Mouse (Mus musculus) neural tube, embryonic 12.5 days (tissue): ENCODE measurements at regions not wholly inside any gene's neighbourhood (a gene's known extent, or its start where the extent isn't known, plus 50 kb on each side); places are given as distances from the start of the nearest gene placed in this dataset.

ENCODE experiments used
- ATAC-seq: fragments of 200-750 bp; cut with Nextera tagmentation; 2 replicates; pipeline ENCODE4 v1.8.0; 2017; ENCODE audit warnings: low read depth, mild to moderate bottlenecking, moderate TSS enrichment, moderate library complexity; ENCODE audit not compliant: low FRiP score
- H3K27ac ChIP-seq: fragments of 300-500 bp; sonication (generic); 2 replicates; pipeline ENCODE4 v1.5.1; 2016
- H3K27me3 ChIP-seq: fragments of 300-500 bp; sonication (generic); replicated peaks from 2 replicates; pipeline ENCODE4 v1.6.1; 2016; ENCODE audit warnings: mild to moderate bottlenecking
- H3K36me3 ChIP-seq: fragments of 300-500 bp; sonication (generic); 2 replicates; pipeline ENCODE4 v1.6.1; 2016; ENCODE audit warnings: mild to moderate bottlenecking
- H3K4me1 ChIP-seq: fragments of 300-500 bp; sonication (generic); 2 replicates; pipeline ENCODE4 v1.6.1; 2016
- H3K4me2 ChIP-seq: fragments of 300-500 bp; sonication (generic); replicated peaks from 2 replicates; pipeline ENCODE4 v1.6.1; 2016; ENCODE audit warnings: mild to moderate bottlenecking
- H3K4me3 ChIP-seq: fragments of 300-500 bp; sonication (generic); 2 replicates; pipeline ENCODE4 v1.5.1; 2016
- H3K9ac ChIP-seq: fragments of 300-500 bp; sonication (generic); 2 replicates; pipeline ENCODE4 v1.6.1; 2016; ENCODE audit warnings: mild to moderate bottlenecking
- H3K9me3 ChIP-seq: fragments of 300-500 bp; sonication (generic); 2 replicates; pipeline ENCODE4 v1.6.1; 2016; ENCODE audit warnings: mild to moderate bottlenecking
- WGBS: fragments of 180-500 bp; shearing (Covaris S2); methylation state at CpG from one replicate; pipeline ENCODE4 v1.1.7; 2016; 5-methylcytosine and 5-hydroxymethylcytosine counted together

- Histone ChIP-seq H3K9me3 (0 out of 2 replicates have a peak, but pooled peaks cover 3% of the 10 kb centered on the region), H3K4me3 (no peak overlapping the region), H3K36me3 (no peaks in the 10 kb centered on the region), H3K4me2 (no peak overlapping the region), H3K27ac (no peak overlapping the region), H3K9ac (no peak overlapping the region), H3K27me3 (no peaks in the 10 kb centered on the region), H3K4me1 (no peaks in the 10 kb centered on the region)
- ATAC-seq, result no peak
- WGBS, result 84% methylated on average over 5 of the region's 5 CpGs
Measured at GRCm38 (mm10) chr6:122394160-122394559, 53.8 kb upstream of the Phc1 start.

GRCm38 (mm10) chr6:122393231-122393881 is 53.0 kb upstream of the Phc1 start:
- Histone ChIP-seq H3K4me3 (no peak overlapping the region), H3K4me2 (no peak overlapping the region), H3K9ac (no peak overlapping the region), H3K36me3 (no peaks in the 10 kb centered on the region), H3K4me1 (no peaks in the 10 kb centered on the region), H3K9me3 (0 out of 2 replicates have a peak, but pooled peaks cover 3% of the 10 kb centered on the region), H3K27me3 (no peaks in the 10 kb centered on the region), H3K27ac (no peak overlapping the region)
- no peak for ATAC-seq
- WGBS, result 81% methylated on average over 19 of the region's 19 CpGs

GRCm38 (mm10) chr6:122391725-122392667 is 51.6 kb upstream of the Phc1 start:
- Histone ChIP-seq H3K36me3 (no peaks in the 10 kb centered on the region), H3K27ac (no peak overlapping the region), H3K9me3 (0 out of 2 replicates have a peak, but pooled peaks cover 3% of the 10 kb centered on the region), H3K27me3 (no peaks in the 10 kb centered on the region), H3K4me1 (no peaks in the 10 kb centered on the region), H3K9ac (no peak overlapping the region; the same call in 1 of the 2 replicates), H3K4me3 (no peak overlapping the region), H3K4me2 (0 out of 2 replicates have a peak overlapping the region, but pooled peaks have one; percentile 24)
- peak; percentile 77 for ATAC-seq
- WGBS, result 40% methylated on average over 29 of the region's 29 CpGs

GRCm38 (mm10) chr6:122391126-122391525 is 50.8 kb upstream of the Phc1 start:
- H3K9me3 ChIP-seq, result 0 out of 2 replicates have a peak, but pooled peaks cover 3% of the 10 kb centered on the region
- ATAC-seq, result no peak
- 85% methylated on average over 10 of the region's 10 CpGs for WGBS
- no peak overlapping the region for H3K9ac ChIP-seq
- H3K4me1 ChIP-seq, result no peaks in the 10 kb centered on the region
- no peak overlapping the region for H3K27ac ChIP-seq
- H3K4me2 ChIP-seq, result no peak overlapping the region
- H3K4me3 ChIP-seq, result no peak overlapping the region
- H3K36me3 ChIP-seq, result no peaks in the 10 kb centered on the region
- H3K27me3 ChIP-seq, result no peaks in the 10 kb centered on the region

GRCm38 (mm10) chr6:122390720-122391119 is 50.4 kb upstream of the Phc1 start:
- Histone ChIP-seq H3K4me1 (no peaks in the 10 kb centered on the region), H3K27ac (no peak overlapping the region), H3K4me2 (no peak overlapping the region), H3K4me3 (no peak overlapping the region), H3K9me3 (0 out of 2 replicates have a peak, but pooled peaks cover 3% of the 10 kb centered on the region), H3K9ac (no peak overlapping the region), H3K36me3 (no peaks in the 10 kb centered on the region), H3K27me3 (no peaks in the 10 kb centered on the region)
- no peak for ATAC-seq
- WGBS, result 86% methylated on average over 13 of the region's 13 CpGs
